Mouse (Mus musculus): Measurements from ENCODE around the gene Rhbg. TPM values are rescaled to one million over a fixed set of nuclear protein-coding genes. Genes with fewer than 3 reads are reported as not detected.

The Rhbg gene
- polyA plus RNA-seq, 1 experiment from 2014 or later: 1.3 TPM

DNA sequence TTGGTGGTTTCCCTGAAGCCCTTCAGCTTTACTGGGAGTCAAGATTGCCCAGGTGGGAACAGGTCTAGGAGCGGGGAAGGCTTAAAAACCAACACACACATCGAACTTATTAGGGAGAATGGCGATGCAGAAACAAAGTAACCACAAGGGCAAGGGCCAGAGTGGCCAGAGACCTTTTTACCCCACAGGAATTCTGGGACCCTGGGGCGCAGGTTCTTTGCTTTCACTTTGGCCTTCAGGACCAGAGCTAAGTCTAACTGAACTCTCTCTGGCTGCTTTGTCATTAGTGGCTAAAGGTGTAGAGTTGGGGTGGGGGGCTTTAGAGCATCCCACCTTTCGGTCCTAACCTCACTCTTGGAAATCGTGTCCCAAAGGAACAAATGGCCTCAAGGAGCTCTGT is 38.4 kb downstream of the Rhbg start:
- 0 out of 2 replicates have a peak, but pooled peaks cover 3% of the 10 kb centered on the region for H3K9me3 ChIP-seq
- peaks cover 14% of the 10 kb centered on the region for H3K4me1 ChIP-seq (replicated peaks)
- no peak for ATAC-seq (ENCODE audit: insufficient number of reproducible peaks, insufficient read depth, low FRiP score, low TSS enrichment, low read depth)
- WGBS: 2% methylated on average over 6 of the region's 6 CpGs
- H3K9ac ChIP-seq (replicated peaks): no peak overlapping the region
- peaks cover 99% of the 10 kb centered on the region for H3K27me3 ChIP-seq
- no peak overlapping the region for H3K27ac ChIP-seq
- H3K4me3 ChIP-seq (replicated peaks): peak overlapping the region; percentile 21; the same call in 1 of the 2 replicates
- H3K36me3 ChIP-seq: no peaks in the 10 kb centered on the region
- no peak overlapping the region for H3K4me2 ChIP-seq

DNA sequence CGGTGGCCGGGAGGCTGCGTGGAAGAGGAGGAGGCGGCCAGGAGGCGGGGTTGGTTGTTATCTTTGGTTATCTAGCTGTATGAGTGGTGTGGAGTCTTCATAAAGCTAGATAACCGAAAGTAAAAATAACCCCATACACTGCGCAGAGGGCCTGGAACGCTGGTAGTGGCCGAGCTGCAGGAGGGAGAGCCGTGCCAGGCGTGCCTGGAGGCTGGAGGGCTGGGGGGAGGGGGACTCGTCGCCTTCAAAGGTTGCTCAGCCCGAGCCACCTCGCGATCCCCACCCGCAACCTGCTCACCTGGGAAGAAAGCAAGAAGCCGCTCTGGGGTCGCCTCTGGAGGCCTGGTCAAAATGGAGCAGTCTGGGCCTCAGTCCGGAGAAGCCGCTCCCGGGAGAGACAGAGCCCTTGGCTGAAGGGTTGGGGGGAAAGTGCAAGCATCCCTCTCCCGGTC is 38.9 kb downstream of the Rhbg start:
- Histone ChIP-seq H3K27me3 (peaks cover 99% of the 10 kb centered on the region), H3K9me3 (0 out of 2 replicates have a peak, but pooled peaks cover 3% of the 10 kb centered on the region), H3K4me2 (peak overlapping the region; percentile 32), H3K4me1 (replicated peaks) (peaks cover 14% of the 10 kb centered on the region), H3K27ac (no peak overlapping the region), H3K9ac (replicated peaks) (no peak overlapping the region), H3K4me3 (replicated peaks) (peak overlapping the region; percentile 21), H3K36me3 (no peaks in the 10 kb centered on the region)
- WGBS: under 1% methylated on average over 23 of the region's 23 CpGs
- no peak for ATAC-seq (ENCODE audit: insufficient number of reproducible peaks, insufficient read depth, low FRiP score, low TSS enrichment, low read depth)

DNA sequence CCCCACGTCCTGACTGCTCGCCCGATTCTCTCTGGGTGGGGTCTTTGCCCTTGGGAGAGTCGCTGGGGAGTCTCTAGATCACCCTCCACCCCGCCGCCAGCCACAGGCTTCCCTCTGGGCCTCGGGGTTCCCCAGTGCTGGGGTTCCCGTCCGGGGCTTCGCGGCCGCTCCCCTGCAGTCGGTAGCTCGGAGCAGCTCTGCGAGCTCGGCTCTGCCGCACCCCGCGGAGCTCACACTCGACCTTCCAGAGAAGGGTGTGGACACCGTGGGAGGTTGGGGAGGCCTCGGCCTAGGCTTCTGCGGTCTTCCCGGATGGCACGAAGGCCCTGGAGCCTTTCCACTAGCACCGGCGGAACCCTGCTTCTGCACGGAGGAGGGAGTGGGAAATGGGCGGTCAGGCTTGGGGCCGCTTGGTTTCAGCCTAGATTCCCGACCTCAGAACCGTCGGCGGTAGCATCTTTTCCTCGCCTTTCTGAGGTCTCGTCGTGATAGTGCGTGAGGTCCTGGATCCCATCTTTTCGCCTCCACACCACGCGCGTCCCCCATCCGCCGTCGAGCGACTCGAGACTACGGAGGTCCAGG is 39.4 kb downstream of the Rhbg start:
- Histone ChIP-seq H3K4me2 (peak overlapping the region; percentile 32), H3K4me3 (replicated peaks) (peak overlapping the region; percentile 21), H3K9ac (replicated peaks) (no peak overlapping the region), H3K4me1 (replicated peaks) (peaks cover 14% of the 10 kb centered on the region), H3K27ac (no peak overlapping the region), H3K9me3 (0 out of 2 replicates have a peak, but pooled peaks cover 3% of the 10 kb centered on the region), H3K27me3 (peaks cover 99% of the 10 kb centered on the region), H3K36me3 (no peaks in the 10 kb centered on the region)
- WGBS: under 1% methylated on average over 48 of the region's 48 CpGs
- ATAC-seq (ENCODE audit: insufficient number of reproducible peaks, insufficient read depth, low FRiP score, low TSS enrichment, low read depth): no peak

DNA sequence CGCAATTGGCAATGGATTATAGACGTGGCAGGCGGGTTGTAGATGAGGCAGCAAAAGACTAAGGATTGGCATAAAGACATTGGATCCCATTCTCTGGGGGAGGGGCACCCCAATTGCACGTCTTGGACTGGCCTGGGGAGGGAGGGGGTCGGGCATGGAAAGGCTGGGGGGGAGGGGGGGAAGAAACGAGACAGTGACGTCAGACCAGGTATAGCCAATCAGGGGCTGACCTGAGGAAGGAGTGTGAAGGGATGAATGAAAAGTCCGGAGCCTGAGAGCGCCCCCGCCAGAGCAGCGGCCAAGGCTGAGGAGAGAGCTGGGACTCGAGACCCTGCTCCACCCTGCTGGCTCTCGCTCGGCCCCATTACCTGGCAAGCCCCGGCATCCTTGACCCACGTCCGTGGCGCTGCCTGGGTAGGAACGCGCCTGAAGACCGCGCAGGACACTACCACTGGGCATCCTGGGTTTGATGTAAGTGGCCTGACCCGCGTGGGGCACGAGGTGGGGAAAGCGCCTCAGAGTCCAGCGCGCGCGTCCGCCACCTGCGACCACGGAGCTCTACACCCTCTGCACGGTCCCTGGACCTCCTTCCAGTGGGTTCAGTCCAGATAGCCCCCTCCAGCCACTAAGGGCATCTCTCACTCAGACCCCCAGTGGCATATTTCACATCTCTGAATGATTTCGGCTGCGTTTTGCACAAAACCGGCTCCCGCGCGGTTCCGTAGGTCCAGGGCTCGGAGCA is 40.1 kb downstream of the Rhbg start:
- Histone ChIP-seq H3K27me3 (peaks cover 99% of the 10 kb centered on the region), H3K36me3 (no peaks in the 10 kb centered on the region), H3K9me3 (no peaks in the 10 kb centered on the region), H3K27ac (no peak overlapping the region), H3K4me2 (0 out of 2 replicates have a peak overlapping the region, but pooled peaks have one; percentile 32), H3K4me1 (replicated peaks) (peaks cover 14% of the 10 kb centered on the region), H3K9ac (replicated peaks) (no peak overlapping the region), H3K4me3 (replicated peaks) (peak overlapping the region; percentile 21)
- no peak for ATAC-seq (ENCODE audit: insufficient number of reproducible peaks, insufficient read depth, low FRiP score, low TSS enrichment, low read depth)
- 1% methylated on average over 41 of the region's 42 CpGs for WGBS

DNA sequence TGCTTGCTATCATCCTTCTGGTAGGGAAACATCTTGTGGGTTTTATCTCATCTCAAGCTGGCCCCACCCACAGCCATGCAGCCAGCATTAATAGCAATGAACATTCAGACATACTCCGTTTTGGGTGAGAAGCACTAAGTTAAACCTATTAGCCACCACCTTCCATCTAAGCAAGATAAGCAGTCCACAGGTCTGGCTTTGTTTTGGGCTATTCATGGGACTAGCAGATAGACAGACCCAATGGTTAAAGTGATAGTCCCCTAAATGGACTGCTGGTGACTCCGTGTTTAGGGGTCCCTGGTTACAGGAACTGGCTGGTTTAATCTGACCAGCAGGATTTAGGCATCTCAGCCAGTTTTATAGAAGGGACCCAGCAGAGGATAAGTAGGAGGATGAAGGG is 41.5 kb downstream of the Rhbg start:
- Histone ChIP-seq H3K4me3 (replicated peaks) (no peak overlapping the region), H3K9me3 (no peaks in the 10 kb centered on the region), H3K4me1 (replicated peaks) (peaks cover 14% of the 10 kb centered on the region), H3K27me3 (peaks cover 100% of the 10 kb centered on the region), H3K4me2 (no peak overlapping the region), H3K9ac (replicated peaks) (no peak overlapping the region), H3K27ac (no peak overlapping the region), H3K36me3 (no peaks in the 10 kb centered on the region)
- 5% methylated on average over 2 of the region's 2 CpGs for WGBS
- ATAC-seq (ENCODE audit: insufficient number of reproducible peaks, insufficient read depth, low FRiP score, low TSS enrichment, low read depth): no peak

DNA sequence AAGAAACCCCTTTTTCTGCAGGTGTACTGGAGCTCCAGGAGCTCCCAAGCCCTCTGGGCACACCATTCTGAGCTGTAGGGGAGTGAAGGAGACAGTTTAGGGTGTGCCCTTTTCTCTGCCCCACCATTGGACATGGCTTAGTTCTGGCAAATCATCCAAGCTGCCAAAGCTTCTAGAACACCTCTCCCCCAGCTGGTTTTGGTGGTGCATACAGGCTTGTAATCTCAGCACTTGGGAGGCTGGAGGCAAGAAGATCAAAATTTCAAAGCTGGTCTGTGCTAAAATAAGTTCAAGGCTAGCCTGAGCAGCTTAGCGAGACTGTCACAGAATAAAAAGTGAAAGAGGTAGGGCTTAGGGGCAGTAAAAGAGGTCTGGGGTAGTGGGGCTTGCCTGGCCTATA is 42.2 kb downstream of the Rhbg start:
- no peak for ATAC-seq (ENCODE audit: insufficient number of reproducible peaks, insufficient read depth, low FRiP score, low TSS enrichment, low read depth)
- Histone ChIP-seq H3K4me1 (replicated peaks) (peaks cover 16% of the 10 kb centered on the region), H3K9me3 (no peaks in the 10 kb centered on the region), H3K27ac (no peak overlapping the region), H3K4me3 (replicated peaks) (no peak overlapping the region), H3K36me3 (no peaks in the 10 kb centered on the region), H3K9ac (replicated peaks) (no peak overlapping the region), H3K4me2 (no peak overlapping the region), H3K27me3 (peaks cover 100% of the 10 kb centered on the region)
- 3% methylated on average over 1 of the region's 1 CpGs for WGBS

DNA sequence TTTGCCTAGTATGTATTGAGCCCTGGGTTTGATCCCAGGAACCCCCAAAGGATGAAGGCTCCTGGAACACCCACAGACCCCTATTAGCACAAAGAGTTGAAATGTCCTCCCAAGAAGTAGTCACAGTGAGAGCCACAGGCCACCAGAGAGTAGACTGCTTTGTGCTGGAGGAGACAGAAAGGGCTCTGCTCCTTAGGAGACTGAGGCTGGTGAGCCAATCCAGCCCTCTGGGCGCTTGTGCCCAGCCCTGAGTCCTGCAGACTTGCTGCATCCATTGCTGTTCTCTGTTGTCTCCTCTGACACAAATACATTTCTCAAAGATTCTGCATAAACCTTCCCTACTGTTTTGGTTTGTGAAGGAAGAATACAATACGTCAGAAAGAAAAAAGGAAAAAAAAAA is 43.6 kb downstream of the Rhbg start:
- ATAC-seq (ENCODE audit: insufficient number of reproducible peaks, insufficient read depth, low FRiP score, low TSS enrichment, low read depth): no peak
- 13% methylated on average over 2 of the region's 2 CpGs for WGBS
- H3K9me3 ChIP-seq: no peaks in the 10 kb centered on the region
- H3K27ac ChIP-seq: no peak overlapping the region
- no peak overlapping the region for H3K4me3 ChIP-seq (replicated peaks)
- H3K4me1 ChIP-seq (replicated peaks): peaks cover 19% of the 10 kb centered on the region
- H3K27me3 ChIP-seq: peaks cover 100% of the 10 kb centered on the region
- no peaks in the 10 kb centered on the region for H3K36me3 ChIP-seq
- no peak overlapping the region for H3K4me2 ChIP-seq
- no peak overlapping the region for H3K9ac ChIP-seq (replicated peaks)

DNA sequence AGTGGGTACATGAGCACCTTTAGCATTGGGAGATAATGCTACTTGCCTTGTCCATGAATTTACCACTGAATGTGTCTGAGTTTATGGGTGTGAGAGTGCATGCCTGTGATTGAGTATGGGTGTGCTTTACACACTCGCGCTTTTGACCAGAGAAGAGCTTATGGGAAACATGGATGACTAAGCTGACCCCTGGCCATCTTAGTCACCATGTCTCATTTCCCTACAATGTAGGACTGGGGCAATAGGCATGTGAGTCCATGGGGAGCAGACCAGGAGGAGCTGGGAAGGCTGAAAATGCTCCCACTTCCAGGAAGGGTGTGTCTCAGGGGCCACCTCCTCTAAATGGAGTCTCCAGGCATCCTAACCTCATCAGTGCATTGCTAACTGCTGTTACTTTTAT is 44.4 kb downstream of the Rhbg start:
- H3K4me1 ChIP-seq (replicated peaks): peaks cover 19% of the 10 kb centered on the region
- H3K4me3 ChIP-seq (replicated peaks): no peak overlapping the region
- 29% methylated on average over 2 of the region's 2 CpGs for WGBS

DNA sequence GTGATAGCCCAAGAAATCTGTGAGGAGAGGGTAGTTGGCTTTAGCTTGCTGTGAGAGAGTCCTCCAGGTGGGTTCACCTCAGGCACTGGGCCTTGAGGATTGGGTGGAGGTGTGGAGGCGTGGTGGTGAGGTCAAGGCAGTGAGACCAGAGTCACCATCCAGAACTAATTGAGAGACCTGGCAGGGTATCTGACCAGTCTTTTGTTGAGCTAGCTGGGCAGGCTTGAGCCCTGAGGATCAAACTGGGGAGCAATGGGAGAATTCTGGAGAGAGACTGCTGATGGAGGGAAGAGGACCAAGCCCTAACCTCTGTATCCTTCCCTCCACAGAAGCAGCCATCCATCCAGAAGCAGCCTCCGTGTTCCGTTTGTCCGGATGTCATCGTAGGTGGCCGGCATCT is 45.2 kb downstream of the Rhbg start:
- peaks cover 100% of the 10 kb centered on the region for H3K27me3 ChIP-seq
- H3K9me3 ChIP-seq: no peaks in the 10 kb centered on the region
- ATAC-seq (ENCODE audit: insufficient number of reproducible peaks, insufficient read depth, low FRiP score, low TSS enrichment, low read depth): no peak
- no peak overlapping the region for H3K4me3 ChIP-seq (replicated peaks)
- H3K36me3 ChIP-seq: no peaks in the 10 kb centered on the region
- no peak overlapping the region for H3K9ac ChIP-seq (replicated peaks)
- WGBS: under 1% methylated on average over 6 of the region's 6 CpGs
- no peak overlapping the region for H3K4me2 ChIP-seq
- no peak overlapping the region for H3K27ac ChIP-seq
- H3K4me1 ChIP-seq (replicated peaks): peaks cover 11% of the 10 kb centered on the region; the same call in 1 of the 2 replicates

More for the DNA sequence above, 44.4 kb downstream of the Rhbg start:
- no peak overlapping the region for H3K27ac ChIP-seq
- H3K27me3 ChIP-seq: peaks cover 100% of the 10 kb centered on the region
- no peak overlapping the region for H3K4me2 ChIP-seq
- no peak for ATAC-seq (ENCODE audit: insufficient number of reproducible peaks, insufficient read depth, low FRiP score, low TSS enrichment, low read depth)
- H3K9ac ChIP-seq (replicated peaks): no peak overlapping the region
- H3K9me3 ChIP-seq: no peaks in the 10 kb centered on the region
- H3K36me3 ChIP-seq: no peaks in the 10 kb centered on the region

DNA sequence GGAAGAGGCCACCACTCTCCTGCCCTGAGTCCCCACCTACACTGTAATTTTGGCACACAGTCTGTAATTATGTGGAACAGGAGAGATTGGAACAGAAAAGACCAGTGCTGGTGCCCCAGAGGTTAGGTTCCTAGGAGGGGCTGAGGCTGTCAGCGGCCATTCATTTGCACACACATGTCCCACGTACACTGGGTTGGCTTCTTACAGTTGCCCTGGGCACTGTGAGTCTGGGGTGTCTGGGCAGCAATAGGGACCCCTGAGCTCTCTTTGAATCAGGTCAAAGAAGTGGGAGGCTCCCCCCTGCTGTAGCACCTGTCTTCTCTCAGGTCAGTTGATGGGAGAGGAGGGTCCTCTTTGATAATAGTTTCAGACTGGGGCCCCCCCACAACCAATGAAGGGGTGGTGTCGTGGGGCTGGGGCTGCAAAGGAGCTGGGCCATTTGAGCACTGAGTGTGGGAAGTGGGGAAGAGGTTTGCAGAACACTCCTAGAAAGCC is 46.2 kb downstream of the Rhbg start:
- H3K4me3 ChIP-seq (replicated peaks): no peak overlapping the region
- peaks cover 9% of the 10 kb centered on the region; the same call in 1 of the 2 replicates for H3K4me1 ChIP-seq (replicated peaks)
- H3K9me3 ChIP-seq: no peaks in the 10 kb centered on the region
- no peak overlapping the region for H3K9ac ChIP-seq (replicated peaks)
- WGBS: 4% methylated on average over 3 of the region's 3 CpGs
- H3K27ac ChIP-seq: no peak overlapping the region
- no peaks in the 10 kb centered on the region for H3K36me3 ChIP-seq
- ATAC-seq (ENCODE audit: insufficient number of reproducible peaks, insufficient read depth, low FRiP score, low TSS enrichment, low read depth): no peak
- no peak overlapping the region for H3K4me2 ChIP-seq
- H3K27me3 ChIP-seq: peaks cover 100% of the 10 kb centered on the region

DNA sequence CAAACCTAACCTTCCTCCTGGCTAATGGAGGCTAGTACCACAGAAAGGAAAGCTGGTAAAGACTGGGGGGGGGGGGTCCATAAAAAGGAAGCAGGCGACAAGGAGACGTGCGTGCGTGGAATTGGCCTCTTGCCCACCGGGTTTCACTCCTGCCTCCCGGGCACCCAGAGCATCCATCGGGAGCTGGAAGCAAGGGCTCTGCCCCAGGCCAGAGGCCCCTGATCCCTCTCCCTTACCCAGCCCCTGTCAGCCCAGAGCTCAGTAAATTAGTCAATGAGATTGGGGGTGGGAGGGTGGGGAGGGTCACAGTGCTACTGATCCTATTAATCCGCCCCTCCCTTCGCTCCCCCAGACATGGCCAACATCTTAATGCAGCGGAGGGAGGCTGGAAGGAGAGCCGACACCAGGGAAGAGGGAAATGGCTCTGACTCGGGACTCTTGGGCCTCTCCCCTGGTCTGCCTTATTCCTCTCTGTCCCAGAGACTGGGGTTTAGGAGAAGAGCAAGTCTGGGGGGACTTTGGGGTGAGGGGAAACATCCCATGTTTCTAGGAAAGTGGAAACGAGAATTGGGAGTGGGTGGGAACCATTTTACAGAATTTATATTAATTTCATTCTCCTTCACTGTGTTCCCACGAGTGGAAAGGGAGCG is 46.9 kb downstream of the Rhbg start:
- H3K27ac ChIP-seq: no peak overlapping the region

More for the DNA sequence above, 46.9 kb downstream of the Rhbg start:
- Histone ChIP-seq H3K9me3 (no peaks in the 10 kb centered on the region), H3K36me3 (no peaks in the 10 kb centered on the region), H3K4me1 (replicated peaks) (peaks cover 9% of the 10 kb centered on the region; the same call in 1 of the 2 replicates), H3K27me3 (peaks cover 100% of the 10 kb centered on the region), H3K9ac (replicated peaks) (no peak overlapping the region), H3K4me2 (no peak overlapping the region), H3K4me3 (replicated peaks) (no peak overlapping the region)
- WGBS: 2% methylated on average over 11 of the region's 15 CpGs
- no peak for ATAC-seq (ENCODE audit: insufficient number of reproducible peaks, insufficient read depth, low FRiP score, low TSS enrichment, low read depth)
